Mouse (Mus musculus): ENCODE data around the gene Rps3a1.
"Not testable (repeated sequence)": the region's sequence is repeated elsewhere in the genome, so short reads cannot be mapped to it uniquely, and the experiment has no call there.

The Rps3a1 gene

DNA sequence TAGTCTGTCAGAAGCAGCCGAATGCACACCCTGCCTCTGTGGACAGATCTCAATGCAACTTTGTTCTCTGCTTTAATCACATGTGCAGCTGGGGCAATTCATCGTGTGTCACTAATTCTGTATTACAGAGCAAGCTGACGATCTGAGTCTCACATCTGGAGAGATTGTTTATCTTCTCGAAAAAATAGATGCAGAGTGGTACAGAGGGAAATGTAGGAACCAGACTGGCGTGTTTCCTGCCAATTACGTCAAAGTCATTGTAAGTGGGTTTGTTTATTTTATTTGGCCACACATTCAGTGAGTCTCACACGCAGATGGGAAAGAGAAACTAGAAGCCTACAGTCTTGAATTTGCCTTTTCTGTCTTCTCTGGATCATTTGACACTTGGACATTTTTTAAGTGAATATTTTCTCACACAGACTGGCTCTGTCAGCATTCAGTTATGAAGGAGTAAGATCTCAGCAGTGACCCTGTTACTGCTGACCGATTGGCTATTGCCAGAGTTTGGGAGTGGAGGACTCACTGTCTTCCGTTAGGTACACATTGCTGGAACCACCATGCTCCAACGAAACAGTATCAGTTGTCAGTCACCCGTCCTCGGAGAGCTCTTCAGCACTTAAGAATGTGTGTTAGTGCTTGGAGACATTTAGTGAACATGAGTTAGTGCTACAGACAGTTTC is 27.7 kb downstream of the Rps3a1 start:
- DNase-seq (ENCODE audit: low spot score): no peak

DNA sequence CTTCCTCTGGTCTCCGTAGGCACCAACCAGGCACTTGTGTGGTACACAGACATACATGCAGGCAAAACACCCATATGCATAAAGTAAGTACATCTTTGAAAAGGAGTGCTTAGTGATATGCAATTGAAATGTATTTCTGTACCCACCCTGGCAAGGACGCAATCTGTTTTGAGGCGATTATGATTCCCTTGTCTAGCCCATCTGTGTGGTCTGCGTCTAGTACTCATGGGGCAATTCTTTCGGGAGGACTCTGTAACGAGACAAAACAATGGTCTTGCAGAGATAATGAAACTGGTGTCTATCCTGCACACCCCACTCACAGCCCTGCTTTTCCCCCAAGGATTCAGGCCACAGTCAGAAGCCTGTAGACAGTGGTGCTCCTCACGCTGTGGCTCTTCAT is 29.7 kb downstream of the Rps3a1 start:
- DNase-seq (ENCODE audit: low spot score): no peak

DNA sequence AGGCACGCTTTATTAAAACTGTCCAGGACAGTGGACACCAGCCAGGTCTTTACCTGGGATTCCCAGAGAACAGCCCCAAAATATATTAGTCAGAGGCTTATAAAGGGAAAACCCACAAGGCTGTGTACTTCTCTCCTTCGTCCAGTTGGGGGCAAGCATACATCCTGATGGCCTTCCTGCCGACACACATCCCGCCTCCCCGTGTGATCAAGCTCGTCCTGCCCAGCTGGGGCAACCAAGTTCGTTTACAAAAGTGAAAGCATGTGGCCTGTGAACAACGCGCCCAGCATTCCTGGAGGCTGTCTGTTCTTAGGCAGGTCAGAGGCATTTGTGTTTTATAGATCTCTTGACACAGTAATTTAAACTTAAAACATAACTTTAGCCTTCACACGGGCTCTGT is 32.4 kb downstream of the Rps3a1 start:
- DNase-seq (ENCODE audit: low spot score): peak; percentile 74

DNA sequence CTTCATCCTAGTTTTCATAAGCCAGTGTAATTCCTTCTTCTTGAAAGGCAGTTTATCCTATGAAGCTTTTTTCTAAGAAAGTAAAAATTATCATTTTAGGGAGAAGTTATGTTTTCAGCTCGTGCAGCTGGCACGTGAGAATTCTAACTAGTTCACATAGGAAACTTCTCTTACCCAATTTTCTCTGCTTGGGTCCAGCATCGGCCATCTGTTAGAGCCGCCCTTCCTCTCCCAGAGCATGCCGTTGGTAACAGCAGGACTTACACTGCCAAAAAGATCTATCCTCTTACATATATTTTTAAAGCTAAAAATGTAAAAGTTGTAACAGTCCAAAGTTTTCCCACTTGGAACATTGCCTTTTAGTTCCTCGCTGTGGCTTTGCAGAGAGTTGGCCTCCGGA is 33.4 kb downstream of the Rps3a1 start:
- no peak for DNase-seq (ENCODE audit: low spot score)

DNA sequence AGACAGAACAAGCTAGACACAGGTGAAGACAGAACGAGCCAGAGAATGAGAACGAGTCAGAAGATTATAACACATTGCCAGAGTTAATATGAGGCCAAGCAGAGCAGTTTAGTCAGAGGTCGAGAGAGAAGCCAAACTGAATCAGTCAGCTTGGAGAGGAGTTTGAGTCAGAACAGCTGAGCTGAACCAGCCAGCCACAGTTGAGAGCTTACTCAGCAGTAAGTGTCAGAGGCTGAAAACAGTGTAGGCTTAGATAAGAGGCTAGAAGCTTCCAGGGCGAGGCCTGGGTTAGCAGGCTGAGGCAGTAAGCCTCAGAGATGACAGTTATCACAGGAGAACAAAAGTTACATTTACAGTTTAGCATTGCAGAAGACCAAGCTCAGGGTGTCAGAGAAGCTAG is 33.9 kb downstream of the Rps3a1 start:
- peak; percentile 82 for DNase-seq (ENCODE audit: low spot score)

DNA sequence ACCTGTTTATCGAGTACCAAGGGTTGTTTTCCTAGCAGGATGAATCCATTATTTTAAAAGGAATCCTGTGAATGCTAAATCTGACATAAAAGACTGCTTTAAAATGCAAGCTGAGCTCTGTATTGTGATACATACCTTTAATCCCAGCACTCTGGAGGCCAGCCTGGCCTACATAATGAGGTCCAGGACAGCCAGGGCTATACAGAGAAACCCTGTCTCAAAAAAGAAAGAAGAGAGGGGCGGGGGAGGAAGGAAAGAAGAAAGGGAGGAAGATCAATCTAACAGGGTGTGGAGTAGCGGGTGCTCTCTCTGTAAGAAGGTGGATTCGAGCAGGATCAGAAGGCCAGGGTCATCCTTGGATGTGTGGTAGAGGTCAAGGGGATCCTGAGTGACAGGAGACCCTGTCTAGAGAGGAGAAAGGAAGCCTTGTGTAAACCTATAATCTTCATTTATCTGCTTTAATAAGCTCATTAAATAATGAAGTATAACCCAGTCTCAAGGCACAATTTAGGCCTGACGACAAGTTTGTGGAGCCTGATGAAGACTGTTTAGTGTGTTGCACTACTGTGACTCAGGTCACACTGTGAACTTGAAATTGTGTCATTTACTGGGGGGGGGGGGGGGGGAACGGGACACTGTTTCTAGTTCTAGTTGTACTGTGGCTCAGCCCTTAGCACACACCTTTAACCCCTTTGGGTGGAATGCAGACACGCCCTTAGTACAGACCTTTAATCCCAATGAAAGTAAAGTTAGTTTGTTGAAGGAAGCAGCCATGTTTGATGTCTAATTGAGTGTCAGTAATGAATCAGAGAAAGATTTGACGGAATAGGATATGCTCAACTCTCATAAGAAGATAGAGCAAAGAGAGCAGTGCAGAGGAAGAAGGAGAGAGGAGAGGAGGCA is 34.6 kb downstream of the Rps3a1 start:
- no peak for DNase-seq (ENCODE audit: low spot score)

DNA sequence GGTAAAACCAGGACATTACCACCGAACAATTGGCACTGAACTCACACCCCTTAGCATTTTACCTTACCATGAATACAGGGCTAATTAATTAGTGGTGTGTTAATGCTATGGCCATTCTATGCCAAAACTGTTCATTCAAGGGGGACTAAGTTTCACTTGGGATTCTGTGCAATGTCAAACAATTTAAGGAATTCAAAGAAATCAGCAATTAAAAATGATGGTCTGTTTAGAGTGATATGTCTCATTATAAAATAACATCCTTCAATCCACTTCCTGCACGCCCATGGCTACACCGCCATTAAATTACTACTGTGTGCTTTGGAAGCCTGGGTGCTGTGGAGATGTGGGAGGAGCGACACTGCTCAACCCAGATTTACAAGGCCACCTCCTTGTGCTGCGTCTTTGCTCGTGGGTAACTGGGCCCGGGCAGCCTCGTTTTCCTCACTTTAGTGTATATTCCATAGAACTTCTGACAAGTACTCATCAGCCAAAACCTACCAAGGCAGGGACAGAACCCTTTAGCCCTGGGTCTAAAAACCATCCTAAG is 36.3 kb downstream of the Rps3a1 start:
- no peak for DNase-seq (ENCODE audit: low spot score)

DNA sequence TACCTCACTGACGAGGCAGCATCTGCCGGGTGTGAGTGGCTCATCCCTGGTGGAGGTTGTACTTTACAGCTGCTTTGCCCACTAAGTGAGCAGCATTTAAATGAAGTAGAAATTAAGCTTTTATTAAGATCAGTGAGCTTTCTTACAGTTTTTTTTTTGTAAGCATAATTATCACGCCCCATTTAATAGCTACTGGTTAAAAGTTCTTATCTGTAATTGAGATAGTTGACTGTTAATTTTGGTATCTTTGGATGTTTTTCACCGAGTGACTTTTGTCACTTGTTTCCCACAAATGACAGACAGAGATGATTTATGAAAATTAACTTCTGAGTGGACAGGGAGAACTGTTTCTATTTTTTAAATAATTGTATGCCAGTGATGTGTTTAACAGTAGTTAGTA is 37.6 kb downstream of the Rps3a1 start:
- no peak for DNase-seq (ENCODE audit: low spot score)

DNA sequence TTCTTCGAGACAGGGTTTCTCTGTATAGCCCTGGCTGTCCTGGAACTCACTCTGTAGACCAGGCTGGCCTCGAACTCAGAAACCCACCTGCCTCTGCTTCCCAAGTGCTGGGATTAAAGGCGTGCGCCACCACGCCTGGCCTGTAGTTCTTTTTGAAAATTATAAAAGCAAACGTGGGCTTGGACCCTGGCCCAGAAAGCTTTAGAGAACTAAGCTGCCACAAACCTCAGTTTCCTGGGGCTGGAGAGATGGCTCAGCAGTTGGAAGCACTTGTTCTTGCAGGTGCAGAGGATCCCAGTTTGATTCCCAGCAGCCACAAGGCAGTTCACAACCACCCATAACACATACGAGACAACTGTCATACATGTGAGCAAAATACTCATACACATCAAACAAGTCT is 38.1 kb downstream of the Rps3a1 start:
- DNase-seq (ENCODE audit: low spot score): not testable (repeated sequence)

DNA sequence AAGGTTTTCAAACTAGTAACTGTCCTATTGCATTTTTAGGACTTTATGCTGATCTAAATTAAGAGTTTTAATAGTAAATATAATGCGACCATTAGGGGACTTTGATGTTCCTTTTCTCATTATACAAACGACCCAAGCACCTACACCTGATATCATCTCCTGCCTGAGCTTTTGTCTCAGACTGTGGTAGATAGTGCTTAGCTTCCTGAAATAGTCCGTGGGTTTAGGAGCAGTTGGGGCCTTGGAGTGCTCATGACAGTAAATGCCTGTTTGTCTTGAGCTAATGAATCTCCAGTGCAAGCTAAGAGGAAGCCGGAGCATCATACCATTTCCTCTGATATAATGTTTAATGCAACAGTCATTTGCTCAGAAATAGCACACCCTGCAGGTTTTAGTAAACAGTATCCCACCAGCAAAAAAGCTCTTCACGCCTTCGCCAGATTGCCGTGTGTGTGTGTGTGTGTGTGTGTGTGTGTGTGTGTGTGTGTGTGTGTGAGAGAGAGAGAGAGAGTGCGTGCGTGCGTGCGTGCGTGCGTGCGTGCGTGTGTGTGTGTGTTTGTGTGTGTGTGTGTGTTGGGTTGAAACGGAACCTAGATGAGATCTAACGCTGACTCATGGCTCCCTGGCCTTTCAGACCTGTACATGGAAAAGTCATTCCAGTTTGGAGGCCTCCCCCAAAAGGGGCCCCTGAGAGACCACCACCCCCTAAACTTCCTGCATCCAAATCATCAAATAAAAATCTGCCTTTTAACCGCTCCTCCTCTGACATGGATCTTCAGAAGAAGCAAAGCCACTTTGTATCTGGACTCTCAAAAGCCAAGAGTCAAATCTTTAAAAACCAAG is 38.8 kb downstream of the Rps3a1 start:
- DNase-seq (ENCODE audit: low spot score): no peak

DNA sequence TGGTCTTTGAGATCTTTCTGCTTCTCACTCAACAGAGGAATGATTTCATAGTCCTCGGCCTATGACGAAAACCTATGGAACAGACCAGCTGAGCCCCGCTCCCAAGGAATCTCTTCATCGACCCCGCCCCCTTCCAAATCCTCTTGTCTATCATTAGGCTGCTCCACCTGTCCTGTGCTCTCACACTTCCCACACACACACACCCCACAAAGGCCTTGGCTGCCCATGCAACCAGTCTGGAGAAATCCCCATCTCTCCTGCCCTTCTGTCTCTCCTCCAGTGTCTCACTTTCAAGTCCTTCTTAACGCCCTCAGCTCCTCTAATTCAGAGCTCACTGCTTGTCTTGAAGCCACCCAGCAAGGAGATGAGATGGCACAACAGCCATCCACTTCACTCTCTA is 40.5 kb downstream of the Rps3a1 start:
- DNase-seq (ENCODE audit: low spot score): no peak

DNA sequence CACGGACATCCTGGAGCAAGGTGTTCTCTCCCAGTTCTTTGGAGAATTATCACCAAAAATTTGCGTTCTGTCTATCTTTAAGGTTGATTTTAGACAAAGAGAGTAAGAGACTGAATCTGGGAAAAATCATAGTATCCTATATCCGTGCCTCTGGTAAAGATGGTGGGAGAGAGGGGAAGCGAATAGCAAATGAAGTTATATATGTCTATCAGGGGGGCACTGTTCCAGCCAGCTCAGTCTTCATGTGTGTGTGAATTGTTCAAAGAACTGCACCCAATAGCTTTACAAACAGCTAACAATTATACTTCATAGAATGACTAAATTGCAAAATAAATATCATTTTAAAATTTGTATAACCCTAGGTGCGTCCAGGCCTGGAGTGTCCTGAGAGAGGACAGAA is 48.6 kb downstream of the Rps3a1 start:
- no peak for DNase-seq (ENCODE audit: low spot score)

DNA sequence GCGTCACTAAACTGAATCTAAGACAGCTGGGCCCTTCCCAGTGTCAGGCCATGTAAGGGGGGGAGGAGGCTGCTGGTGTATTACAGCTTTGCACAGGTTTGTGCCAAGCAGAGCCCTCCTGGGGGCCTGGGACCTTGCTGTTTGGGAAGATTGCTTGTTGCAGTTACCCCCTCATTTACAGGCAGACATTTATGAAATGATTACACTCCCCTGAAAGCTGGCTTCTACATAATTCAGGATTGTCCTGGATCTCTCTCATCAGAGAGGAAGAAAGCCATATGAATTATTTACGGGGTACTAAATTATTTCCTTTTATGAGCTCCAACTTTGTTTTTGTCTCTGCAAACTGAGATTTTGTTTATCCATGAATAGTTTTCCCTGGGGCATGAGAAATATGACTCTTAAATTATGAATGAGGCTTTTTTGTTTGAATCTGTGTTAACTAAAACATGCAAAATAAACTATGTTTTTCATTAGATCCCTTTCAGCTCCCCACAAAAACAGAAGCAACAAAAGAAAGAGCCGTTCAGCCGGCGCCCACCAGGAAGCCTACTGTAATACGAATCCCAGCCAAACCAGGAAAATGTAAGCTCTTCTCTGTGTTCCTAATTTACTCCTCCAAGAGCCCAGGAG is 49.2 kb downstream of the Rps3a1 start:
- DNase-seq (ENCODE audit: low spot score): no peak
